Mouse (Mus musculus) urinary bladder, adult 18-20 months (tissue): ENCODE measurements around the gene Shd.

Source experiments
- DNase-seq, 2 experiments: peaks; one replicate each; pipeline ENCODE4 v3.0.0; 2022; ENCODE audit warnings: low spot score in 2 of 2, mixed read lengths in 2 of 2

The Shd gene

DNA sequence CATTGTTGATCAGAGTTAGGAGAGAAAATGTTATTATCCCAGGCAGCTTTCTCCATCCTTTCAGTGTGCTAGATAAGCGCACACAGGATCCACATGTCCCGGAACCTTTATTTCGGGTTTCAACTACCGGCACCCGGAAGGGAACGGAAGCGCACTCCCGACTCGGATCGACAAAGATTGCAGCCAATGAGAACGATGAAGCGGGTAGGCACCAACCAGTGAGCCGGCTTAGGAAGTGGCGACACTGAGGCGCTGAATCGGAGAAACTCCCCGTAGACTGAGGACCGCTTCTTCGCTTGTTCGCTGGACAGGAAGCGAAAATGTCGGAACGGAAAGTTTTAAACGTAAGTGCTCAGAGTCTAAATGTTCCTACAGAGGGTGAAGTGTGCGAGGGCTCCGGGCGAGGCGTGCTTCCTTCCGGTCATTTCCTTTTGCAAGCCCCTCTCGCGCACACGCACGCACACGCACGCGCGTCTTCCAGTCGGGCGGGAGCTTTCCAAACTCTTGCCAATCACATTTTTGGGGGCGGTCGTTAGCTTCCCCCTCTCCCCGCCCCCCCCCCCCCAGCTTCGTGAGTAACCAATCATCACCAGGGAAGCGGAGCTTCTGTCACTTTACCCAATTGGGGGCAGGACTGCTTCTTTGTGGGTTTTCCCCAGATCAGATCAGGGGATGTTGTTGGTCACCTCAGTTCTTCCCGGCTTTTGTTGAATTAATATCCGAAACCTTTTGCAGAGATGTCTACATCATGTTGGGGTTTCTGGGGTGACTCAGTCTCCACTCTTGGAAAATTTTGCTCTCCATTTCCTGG, 11.1 kb upstream of the Shd start, which contains the start of gene Yju2:
Gene Yju2, plus strand, starts transcription at position 182 of the 811 bp plus-strand sequence.
- peak; percentile 86 to 90 for DNase-seq

DNA sequence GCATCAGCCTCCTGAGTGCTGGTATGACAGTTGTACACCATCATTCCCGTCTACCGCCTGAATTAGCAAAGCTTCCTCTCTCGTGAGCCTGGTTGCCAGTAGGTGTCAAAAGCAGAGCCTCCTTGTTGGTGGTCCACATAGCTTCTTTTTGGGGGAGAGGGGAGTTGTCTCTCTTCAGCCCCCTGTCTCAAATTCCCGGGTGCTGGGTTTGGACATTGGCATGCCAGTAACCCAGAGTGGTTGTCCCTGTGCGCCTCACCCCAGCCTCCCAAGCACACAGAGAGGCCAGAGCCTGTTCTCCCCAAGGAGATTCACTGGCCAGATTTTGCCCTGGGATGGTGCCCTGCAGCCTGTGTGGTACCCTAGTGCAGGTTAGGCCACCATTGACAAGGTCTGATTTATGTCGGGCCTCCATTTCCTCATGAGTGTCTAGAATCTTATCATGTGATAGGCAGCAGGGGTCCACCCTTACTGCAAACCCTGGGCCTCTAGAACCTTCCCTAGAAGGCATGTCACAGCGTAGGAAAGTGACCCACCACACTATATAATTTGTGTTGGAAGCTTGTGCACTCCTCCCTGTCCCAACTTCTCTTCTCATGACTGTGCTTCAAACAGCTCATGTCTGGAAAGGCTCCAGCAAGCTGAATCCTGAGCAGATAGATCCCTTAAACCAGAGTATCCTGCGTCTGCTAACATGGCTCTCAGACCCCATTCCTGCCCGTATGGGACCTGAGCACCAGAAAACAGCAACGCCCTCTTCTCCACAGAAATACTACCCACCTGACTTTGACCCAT, 10.1 kb upstream of the Shd start:
- DNase-seq: no peak

DNA sequence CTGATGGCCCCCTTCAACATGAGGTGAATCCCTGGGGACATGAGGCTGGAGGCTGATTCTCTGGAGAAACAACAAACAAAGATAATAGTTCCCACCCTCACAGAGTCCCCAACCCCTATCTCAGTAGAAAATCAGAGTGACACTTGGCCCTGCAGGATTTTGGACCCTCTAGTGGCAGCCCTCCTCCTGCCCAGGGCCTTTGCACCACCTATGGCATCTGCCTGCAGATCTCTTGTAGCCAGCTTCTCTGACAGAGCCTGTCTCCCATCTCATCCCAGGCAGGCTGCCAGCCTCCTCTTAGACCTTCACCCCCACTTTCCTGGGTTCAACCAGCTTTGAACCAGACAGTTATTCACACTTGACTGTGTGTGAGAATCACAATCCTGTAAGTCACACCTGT, 9.5 kb upstream of the Shd start:
- DNase-seq: no peak

DNA sequence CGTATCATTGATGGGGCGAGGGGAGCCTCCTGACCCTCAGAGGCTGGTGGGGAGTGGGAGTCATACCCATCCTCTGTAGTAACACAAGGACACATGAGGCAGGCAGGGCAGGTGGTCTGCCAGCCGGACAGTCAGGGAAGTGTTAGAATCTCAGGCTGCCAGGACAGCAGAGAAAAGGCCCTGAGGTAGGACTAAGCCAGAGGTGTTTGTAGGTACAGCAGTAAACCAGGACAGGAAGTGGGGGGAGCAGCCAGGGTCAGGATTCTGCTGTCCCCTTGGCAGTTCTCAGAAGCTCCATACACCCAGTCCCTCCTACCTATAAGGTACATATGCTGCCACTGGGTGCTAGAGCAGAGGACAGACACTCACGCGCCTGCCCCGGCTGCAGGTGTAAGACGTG, 8.6 kb upstream of the Shd start:
- DNase-seq: no peak

DNA sequence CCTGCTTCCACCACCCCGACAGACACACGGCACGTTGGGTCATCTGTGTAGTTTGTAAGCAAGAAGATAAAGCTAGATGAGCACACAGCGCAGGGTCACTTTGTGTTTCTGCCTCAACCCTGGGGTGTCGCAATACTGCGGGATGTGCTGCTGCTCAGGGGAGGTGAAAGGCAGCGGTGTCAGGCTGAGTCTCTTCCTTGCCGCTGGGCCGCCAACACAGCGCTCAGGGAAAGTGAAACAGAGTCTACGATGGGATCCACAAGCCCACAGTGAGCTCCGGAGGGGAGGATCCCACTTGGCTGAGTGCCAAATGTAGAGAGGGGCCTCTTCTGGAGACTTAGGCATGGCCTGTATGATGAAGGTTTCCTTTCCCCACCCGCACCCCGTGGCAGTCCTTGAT, 7.1 kb upstream of the Shd start:
- DNase-seq: peak in 1 of 2 experiments; percentile 0

DNA sequence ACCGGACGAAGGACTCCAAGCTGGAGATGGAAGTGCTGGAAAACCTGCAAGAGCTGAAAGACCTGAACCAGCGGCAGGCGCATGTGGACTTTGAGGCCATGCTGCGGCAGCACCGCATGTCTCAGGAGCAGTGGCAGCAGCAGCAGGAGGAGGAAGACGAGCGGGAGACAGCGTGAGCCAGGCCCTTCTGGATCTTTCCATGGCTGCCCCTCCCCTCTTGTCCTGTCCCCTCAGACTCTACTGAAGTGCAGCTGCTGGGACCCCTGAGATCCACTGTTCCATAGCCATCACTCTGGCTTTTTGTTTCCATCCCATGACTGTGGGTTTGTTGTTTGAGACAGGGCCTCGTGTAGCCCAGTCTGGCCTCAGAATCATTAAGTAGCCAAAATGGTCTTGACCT, 5.8 kb upstream of the Shd start:
- DNase-seq: no peak

DNA sequence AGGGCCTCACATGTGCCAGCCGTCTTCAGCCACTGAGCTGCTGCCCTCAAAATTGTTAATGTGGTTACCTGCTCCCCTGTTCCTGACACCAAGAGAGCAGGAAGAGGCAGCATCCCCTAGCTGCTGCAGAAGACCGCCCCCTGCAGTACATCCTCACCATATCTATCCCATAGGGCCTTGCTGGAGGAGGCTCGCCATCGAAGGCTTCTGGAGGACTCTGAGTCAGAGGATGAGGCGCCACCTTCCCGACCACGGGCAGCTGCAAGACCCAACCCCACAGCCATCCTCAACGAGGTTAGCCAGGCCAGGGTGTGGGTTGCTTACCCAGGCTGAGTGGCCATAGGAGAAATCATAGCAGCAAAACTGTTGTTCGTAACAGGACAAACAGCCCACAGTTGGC, 5.3 kb upstream of the Shd start:
- DNase-seq: no peak

DNA sequence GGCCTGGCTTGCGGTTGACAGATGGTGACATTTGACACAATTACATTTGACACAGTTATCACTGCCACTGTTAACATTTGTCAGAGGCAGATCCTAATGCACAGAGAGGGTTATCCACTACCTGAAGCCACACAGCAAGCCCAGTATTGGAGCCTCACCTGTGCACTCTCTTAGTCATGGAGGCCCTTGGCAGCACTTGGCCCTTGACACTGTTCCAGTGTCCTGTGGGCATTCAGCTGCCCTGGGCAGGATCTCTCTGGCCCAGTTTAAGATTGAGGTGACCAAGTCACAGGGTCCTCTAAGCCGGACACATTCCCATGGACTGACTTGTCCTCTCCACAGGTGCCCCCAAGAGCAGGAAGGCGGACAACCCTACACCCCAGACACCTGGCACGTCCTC, 3.1 kb upstream of the Shd start:
- DNase-seq: no peak

DNA sequence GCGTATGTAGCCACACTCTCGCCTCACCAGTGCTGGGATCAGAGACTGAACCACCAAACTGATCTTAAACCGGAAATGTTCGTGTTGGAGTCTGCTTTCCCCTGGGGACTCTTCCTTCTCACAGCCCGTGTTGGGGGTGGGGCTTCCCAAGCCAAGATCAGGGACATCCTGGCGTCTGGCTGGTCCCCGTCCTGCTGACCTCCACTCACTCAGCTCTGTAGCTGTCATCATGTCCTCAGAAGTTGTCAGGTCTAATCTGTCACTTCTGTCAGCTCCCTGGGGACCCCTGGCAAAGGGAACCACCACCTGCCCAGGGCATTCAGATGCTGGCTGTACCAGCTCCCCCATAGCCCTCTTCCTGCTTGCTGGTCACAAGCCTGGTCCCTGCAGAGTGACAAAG, 2.1 kb upstream of the Shd start:
- no peak for DNase-seq

DNA sequence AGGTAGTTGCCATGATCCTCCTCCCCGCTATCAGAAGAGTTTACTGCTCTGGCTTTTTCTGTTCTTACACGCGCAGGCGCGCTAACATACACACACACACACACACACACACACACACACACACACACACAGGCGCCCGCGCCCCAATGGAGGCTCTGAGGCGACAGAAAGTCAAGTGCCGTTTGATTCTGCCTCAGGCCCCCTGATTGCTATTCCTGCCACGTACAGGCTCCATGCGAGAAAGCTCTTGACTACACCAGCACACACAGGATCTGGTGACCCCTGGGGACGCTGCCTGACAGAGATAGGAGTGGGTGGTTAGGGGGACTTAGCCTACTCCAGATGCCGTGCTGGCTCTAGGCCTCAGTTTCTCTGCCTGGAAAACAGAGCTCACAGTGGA, 707 bp upstream of the Shd start:
- DNase-seq: no peak

DNA sequence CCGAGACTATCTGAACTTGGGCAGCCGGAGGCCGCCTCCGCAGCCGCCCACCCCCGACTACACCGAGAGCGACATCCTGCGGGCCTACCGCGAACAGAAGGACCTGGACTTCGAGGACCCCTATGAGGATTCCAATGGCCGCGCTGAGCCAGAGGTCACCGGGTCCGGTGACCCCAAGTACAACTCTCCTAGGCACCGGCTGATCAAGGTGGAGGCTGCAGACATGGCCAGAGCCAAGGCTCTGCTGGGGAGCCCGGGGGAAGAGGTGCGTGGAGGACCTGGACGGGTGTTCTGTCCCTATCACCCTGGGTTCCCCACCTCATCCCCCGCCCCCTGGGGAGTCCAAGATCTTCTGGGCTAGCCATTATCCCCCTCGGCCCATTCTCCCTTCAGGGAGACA, 1.2 kb downstream of the Shd start:
- no peak for DNase-seq

DNA sequence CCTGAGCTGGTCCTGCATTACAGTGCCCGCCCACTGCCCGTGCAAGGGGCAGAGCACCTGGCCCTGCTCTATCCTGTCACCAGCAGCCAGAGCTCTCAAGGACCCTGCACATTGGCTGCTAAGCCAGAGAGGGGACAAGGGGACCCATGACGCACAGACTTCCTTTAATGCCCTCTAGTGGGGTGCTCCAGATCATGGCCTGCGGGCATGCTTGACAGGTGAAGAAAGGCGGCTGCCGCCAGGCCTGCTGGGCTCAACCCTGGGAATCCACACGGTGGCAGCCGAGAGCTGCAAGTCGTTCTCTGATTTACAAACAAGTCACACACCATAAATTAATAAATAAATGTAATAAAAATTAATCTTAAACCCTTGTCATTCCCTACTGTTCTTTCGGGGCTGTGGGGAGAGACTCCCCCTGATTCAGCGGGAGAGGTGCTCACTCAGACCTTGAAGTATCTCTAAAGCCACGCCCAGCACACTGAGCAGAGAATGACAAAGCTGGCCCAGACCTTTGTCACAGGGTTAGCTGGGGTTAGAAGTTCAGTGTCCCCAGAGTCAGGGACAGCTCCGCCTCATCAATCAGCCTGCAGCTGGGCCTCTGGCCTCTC, 6.1 kb downstream of the Shd start:
- peak; percentile 50 to 75 for DNase-seq

DNA sequence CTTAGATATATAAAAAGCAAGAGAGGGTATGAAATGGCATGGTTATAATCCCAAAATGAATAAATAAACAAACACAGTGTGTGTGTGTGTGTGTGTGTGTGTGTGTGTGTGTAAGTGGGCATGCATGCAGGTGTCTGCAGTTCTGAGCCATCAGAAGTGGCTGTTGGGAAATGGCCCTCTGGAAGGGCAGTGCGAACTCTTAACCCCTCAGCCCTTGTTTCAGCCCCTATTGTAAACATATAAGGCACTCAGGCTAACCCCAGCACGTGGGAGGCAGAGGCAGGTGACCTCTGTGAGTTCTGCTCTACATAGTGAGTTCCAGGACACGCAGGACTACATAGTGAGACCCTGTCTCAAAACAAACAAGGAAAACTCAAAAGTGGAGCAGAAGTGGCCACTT, 7.0 kb downstream of the Shd start:
- DNase-seq: no peak

DNA sequence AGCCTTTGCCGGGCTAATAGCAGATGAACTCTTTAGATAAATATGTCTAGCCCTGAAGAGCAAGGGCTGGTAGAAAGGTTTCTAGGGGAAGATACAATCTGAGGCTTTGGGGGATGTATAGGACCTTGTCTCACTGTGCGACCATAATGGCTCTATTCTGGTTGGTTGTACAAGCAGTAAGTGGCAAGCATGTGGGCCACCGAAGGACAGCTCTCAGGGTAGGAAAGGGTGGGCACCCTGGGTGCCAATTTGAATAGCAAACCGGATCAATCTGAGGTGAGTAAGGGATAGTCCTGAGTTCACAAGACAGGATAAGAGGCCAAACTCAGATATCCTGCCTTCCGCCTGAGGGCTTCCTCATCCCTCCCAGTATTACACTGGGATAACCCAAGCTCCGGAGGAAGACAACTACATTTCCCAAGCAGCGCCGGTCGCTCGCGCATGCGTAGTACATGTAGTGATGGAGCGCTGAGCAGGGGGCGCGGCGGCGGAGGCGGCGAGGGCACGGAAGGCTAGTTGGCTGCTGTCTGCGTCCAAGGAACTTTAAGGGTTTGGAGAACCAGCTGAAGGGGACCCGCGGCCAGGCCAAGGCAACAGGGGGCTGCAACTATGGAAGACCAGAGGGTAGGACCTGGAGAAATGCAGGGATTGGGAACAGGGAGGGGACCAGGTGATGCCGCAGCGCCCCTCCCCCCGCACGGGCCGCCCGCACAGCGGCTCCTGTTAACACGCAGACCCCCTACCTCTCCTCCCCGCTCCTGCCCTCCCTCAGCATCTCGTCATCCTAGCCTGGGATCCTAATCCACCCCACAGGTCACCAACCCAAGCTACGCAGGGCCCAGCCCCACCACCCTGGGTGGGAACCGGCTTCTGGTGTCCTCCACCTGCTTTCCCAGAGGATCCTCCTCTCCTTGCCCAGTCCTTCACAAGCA, 16.0 kb downstream of the Shd start, which contains the start of gene Fsd1:
Gene Fsd1, plus strand, starts transcription at position 480 of the 932 bp plus-strand sequence.
- DNase-seq: no peak

DNA sequence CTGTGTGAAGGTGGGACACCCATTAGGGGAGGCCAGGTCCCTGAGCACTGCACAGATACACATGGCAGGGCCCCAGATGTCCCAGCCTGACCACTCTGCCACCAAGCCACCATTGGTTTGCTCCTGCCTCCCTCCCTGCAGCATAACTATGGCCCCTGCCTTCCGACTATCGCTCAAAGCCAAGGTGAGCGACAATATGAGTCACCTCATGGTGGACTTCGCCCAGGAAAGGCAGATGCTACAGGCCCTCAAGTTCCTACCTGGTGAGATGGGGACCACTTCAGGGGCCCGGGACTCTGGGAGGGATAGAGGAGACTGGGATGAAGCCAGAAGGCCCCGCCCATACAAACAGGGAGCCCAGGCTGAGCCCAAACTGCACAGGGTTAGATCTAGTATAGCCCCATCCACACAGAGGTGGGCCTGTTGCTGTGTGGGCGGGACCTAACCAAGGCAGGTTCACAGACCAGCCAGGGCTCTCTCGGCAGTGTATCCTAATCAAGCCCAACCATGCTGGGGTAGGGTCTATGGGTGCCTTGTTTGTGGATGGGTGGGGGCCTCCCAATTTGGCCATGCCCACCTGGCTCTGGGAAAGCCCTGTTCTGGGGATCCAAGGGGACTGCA, 20.1 kb downstream of the Shd start:
- no peak for DNase-seq

DNA sequence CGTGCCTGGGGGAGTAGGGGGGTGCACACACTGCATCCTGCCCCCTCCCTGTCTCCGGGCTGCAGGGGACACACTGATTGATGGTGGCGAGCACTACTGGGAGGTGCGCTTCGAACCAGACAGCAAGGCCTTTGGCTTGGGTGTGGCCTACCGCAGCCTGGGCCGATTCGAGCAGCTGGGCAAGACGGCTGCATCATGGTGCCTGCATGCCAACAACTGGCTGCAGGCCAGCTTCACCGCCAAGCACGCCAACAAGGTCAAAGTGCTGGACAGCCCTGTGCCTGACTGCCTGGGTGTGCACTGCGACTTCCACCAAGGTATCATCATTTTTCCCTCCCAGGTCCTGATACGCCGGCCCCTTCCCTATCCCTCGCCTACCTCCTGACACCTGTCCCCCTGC, 25.7 kb downstream of the Shd start:
- no peak for DNase-seq

DNA sequence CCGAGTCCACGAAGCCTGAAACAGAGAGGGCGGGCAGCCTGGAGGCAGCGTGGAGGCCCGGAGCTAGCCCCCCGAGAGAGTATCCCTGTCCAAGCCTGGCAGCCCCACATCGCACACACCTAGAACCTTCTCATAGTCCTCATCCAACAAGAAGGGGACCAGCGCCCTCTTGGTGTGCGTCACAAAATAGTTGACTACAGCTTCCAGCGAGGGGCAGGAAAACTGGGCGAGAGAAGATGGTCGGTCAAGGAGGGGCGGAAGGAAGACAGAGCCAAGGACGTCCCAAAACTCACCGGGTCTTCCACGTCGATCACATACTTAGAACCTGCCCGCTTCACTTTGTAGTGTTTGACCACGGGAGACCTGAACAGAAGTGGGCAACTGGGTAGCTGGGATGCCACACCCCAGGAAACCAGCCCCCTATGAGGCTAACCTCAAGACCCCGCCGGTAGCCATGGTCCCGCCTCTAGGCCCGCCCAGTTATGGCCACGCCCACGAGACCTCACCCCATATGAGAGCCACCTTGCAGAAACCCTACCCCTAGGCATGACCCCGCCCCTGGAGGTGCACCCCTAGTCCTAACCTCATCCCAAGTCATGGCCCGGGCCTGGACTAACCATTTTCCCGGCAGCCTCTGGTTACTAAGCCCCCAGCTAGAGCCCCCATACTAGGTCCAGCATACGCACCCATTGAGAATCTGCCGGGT, 29.7 kb downstream of the Shd start:
- DNase-seq: no peak

DNA sequence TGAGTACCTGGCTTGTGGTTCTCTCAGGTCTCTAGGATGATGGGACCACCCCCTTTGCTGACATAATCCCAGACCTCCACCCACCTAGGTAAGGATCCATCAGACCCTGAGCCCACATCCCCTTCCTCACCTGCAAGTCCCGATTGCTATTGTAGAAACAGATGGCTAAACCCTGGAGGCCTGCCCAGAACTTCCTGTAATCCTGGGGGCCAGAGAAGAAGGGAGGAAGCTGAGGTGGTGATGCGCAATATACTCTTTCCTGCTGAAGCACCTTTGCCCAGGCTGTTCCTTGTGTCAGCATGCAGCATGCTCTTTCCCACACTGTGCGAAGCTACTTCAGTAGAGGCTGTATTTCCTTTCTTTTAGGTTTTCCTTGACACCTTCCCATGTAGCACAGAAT, 32.7 kb downstream of the Shd start:
- no peak for DNase-seq

DNA sequence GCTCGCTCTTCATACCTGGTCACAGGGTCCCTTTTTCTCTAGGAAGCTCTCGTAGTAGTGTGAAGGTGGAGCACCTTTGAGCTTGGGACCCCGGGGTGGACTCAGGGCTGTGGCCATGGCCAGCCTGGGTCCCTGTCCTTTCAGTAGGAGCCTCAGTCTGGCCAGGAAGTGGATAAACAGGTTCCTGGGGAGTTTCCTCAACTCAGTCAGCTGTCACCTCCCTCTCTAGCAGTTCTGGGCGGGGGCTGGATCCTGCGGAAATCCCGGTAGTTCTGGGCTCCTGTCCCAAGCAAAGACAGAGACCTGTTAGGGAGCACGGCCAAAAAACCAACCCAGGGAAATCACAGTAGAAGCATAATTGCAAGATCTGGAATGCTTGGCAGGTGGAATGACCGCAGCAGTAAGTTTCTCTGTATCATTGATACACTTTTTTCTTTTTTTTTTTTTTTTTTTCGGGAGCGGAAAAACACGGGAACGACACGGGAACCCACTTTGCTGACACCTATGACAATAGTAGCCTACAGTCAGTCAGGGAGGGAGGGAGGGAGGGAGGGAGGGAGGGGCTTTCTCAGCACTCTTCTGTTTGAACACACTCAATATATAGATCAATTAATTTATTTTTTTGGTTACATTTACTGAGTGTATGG, 35.3 kb downstream of the Shd start, which contains the start of the genes Stap2 and Mpnd:
Gene Stap2, minus strand, starts transcription at position 170 of the 647 bp plus-strand sequence.
Gene Mpnd, plus strand, starts transcription at position 297 of the 647 bp plus-strand sequence.
- DNase-seq: peak; percentile 51 to 55

DNA sequence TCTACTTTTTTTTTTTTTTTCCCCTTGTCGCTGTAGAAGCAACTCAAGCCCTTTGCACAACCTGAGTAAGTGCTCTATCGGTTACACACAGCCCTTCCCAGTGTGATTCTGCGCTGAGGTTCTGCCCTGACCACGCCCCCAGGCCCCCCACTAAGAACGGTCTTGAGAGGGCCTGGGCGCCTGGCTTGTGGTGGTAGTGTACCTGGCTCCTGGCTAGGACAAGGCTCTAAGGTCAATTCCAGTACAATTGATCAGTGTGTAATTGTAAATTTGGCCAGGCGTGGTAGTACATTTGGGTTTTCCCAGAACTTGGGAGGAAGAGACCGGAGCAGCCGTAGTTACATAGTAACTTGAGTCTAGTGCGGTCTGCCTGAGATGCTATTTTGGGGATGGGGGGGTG, 36.7 kb downstream of the Shd start:
- no peak for DNase-seq
